Mouse (Mus musculus) hindbrain, embryonic 15.5 days (tissue): ENCODE data around the gene Tmub1. TPM values are rescaled to one million over a fixed set of nuclear protein-coding genes. Genes with fewer than 3 reads are reported as not detected.

ENCODE experiments used
- ATAC-seq: fragments of 200-750 bp; cut with Nextera tagmentation; 2 replicates; pipeline ENCODE4 v1.8.0; 2017; ENCODE audit warnings: low read depth, moderate number of reproducible peaks, moderate TSS enrichment; ENCODE audit not compliant: low FRiP score
- H3K27ac ChIP-seq: fragments of 300-500 bp; sonication (generic); replicated peaks from 2 replicates; pipeline ENCODE4 v1.5.1; 2015; ENCODE audit warnings: mild to moderate bottlenecking, inconsistent platforms
- H3K27me3 ChIP-seq: fragments of 300-500 bp; sonication (generic); 2 replicates; pipeline ENCODE4 v1.6.1; 2015; ENCODE audit warnings: control low read depth, inconsistent platforms
- H3K36me3 ChIP-seq: fragments of 300-500 bp; sonication (generic); 2 replicates; pipeline ENCODE4 v1.6.1; 2015; ENCODE audit warnings: control low read depth, inconsistent platforms
- H3K4me1 ChIP-seq: fragments of 300-500 bp; sonication (generic); replicated peaks from 2 replicates; pipeline ENCODE4 v1.6.1; 2015; ENCODE audit warnings: control low read depth, inconsistent platforms
- H3K4me2 ChIP-seq: fragments of 300-500 bp; sonication (generic); 2 replicates; pipeline ENCODE4 v1.6.1; 2015; ENCODE audit warnings: moderate library complexity, mild to moderate bottlenecking, inconsistent platforms
- H3K4me3 ChIP-seq: fragments of 300-500 bp; sonication (generic); 2 replicates; pipeline ENCODE4 v1.5.1; 2015; ENCODE audit warnings: mild to moderate bottlenecking, inconsistent platforms
- H3K9ac ChIP-seq: fragments of 300-500 bp; sonication (generic); 2 replicates; pipeline ENCODE4 v1.6.1; 2015; ENCODE audit warnings: inconsistent platforms
- H3K9me3 ChIP-seq: fragments of 300-500 bp; sonication (generic); 2 replicates; pipeline ENCODE4 v1.6.1; 2016; ENCODE audit warnings: control low read depth, inconsistent platforms
- WGBS: fragments of 180-500 bp; shearing (Covaris S2); methylation state at CpG from one replicate; pipeline ENCODE4 v1.1.7; 2015; 5-methylcytosine and 5-hydroxymethylcytosine counted together
- polyA plus RNA-seq: library from polyadenylated mRNA; unstranded; fragments of >200 nt; fragmentation: Nextera tagmentation; extraction: Ambion mirVana; gene quantifications from 2 replicates; pipeline ENCODE4 v1.2.1, GENCODE M21; 2015

The Tmub1 gene
- polyA plus RNA-seq = 55.1 and 64.2 TPM in 2 replicates

DNA sequence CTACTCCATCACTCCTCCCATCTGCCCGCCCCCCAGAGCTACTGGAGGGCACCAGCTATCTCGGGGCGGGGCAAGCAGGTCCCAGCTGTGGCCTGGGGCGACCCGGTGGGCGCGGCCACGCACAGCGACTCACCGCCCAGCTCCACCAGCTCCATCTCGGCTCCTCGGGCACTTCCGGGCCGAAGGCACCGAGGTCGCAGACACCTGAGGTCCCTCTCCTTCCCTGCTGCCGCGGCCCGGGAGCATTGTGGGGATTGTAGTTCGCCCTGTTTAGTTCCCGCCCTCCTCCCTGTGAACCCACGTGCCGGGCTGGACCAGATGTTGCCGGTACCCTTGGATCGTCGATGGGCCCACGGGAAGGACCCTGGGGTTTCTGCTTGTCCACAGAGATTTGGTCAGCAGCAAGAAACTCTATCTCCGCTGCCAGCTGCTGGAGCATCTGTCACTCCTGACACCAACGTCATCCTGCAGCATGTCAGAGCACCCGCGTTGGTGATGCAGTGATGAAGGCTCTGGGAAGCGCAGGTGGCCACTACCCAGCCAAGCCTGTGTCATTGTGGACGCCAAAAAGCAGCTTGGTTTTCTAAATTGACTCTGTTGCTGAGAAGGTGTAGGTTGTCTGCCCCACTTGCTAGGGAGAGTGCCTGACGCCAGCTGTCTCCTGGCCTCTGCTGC, at the start of gene Tmub1:
Gene Tmub1 (minus strand): TSS at position 231 of the 675 bp plus-strand sequence.
- H3K4me2 ChIP-seq = peak within 1 kb of the TSS; percentile 86
- H3K27me3 ChIP-seq = no peaks in the 10 kb centered on the region
- H3K27ac ChIP-seq = peak within 1 kb of the TSS; percentile 62
- H3K36me3 ChIP-seq = 0 out of 2 replicates have a peak, but pooled peaks cover 8% of the 10 kb centered on the region
- no peaks in the 10 kb centered on the region for H3K9me3 ChIP-seq
- 2% methylated on average over 33 of the region's 34 CpGs for WGBS
- peak within 1 kb of the TSS; percentile 73 for H3K4me3 ChIP-seq
- H3K9ac ChIP-seq = peak within 1 kb of the TSS; percentile 77
- H3K4me1 ChIP-seq = peaks cover 46% of the 10 kb centered on the region
- peak; percentile 72 for ATAC-seq

DNA sequence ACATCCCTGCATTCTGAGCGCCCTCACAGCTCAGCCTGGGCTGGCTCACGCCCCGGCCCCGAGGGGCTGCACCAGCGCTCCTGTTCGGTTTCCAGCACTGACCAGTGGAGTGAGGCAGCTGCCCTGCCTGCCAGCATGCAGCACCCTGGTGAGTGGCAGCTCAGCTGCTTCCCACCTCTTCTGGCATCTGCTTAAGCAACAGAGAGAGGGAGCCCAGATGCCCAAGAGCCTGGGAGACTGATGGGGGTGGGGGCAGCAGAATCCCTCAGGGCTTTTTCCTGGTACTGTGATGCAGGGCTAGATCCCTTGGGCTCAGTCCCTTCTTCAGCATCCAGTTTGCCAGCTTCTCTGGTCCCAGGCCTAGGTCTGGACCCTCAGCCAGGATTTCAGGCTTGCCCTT, 49.1 kb upstream of the Tmub1 start:
- Histone ChIP-seq H3K27me3 (no peaks in the 10 kb centered on the region), H3K4me3 (no peak overlapping the region), H3K9ac (no peak overlapping the region), H3K4me2 (no peak overlapping the region), H3K9me3 (no peaks in the 10 kb centered on the region), H3K36me3 (peaks cover 49% of the 10 kb centered on the region), H3K27ac (0 out of 2 replicates have a peak overlapping the region, but pooled peaks have one; percentile 2), H3K4me1 (peaks cover 67% of the 10 kb centered on the region)
- ATAC-seq = no peak
- 50% methylated on average over 6 of the region's 6 CpGs for WGBS

DNA sequence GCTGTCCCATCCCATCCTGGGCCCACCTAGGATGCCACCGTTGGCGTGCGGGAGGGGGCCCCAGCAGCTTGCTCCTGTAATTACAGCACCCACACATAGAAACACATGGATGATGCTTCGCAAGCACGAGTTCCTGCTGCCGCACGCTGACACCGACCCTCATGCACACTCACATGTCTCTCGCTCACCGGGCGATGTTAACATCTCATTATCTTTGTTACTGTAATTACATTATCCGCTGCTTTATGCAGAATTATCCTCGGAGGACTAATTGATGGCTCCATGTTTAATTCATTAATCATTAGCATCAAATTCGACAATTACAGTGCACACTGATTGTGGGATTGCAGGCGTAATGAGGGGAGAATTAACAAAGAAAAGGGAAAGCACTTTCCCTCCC, 47.4 kb upstream of the Tmub1 start:
- WGBS = 44% methylated on average over 15 of the region's 15 CpGs
- Histone ChIP-seq H3K27ac (peak overlapping the region; percentile 20; the same call in 1 of the 2 replicates), H3K4me3 (no peak overlapping the region), H3K9me3 (no peaks in the 10 kb centered on the region), H3K4me1 (peaks cover 60% of the 10 kb centered on the region), H3K36me3 (peaks cover 48% of the 10 kb centered on the region), H3K9ac (no peak overlapping the region), H3K27me3 (no peaks in the 10 kb centered on the region), H3K4me2 (no peak overlapping the region)
- ATAC-seq = 0 out of 2 replicates have a peak, but pooled peaks have one; percentile 21

DNA sequence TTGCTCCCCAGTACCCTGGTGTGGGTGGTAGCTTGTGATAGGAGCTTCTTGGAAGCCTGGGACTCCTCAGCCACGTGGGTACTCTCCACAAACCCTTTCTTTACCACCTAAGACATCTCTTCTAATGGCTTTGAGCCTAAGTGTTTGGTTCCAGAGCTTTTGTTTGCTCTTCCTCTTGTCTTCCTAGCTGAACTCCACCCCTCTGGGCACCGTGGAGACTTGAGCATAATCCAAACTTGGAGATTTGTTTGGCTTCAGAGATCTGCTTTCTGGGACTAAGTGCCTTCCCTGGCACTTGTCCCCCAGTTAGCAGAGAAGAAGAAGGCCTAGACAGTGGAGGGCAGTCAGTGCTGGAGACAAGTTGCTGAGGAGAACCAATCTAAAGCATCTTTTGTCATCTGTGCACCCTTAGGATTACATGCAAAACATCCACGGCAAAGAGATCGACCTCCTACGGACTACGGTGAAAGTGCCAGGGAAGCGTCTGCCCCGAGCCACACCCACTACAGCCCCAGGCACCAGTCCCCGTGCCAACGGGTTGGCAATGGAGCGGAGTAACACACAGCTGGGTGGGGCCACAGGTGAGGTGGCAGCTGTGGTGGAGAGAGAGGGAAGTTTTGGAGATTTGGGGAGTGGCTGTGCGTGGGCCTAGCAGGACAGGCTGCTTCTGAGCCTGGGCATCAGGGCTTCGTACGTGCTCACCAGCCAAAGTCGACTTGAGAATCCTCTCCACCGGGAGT, 45.1 kb upstream of the Tmub1 start:
- ATAC-seq = no peak
- Histone ChIP-seq H3K27me3 (no peaks in the 10 kb centered on the region), H3K4me2 (no peak overlapping the region), H3K27ac (no peak overlapping the region), H3K4me3 (no peak overlapping the region), H3K36me3 (peaks cover 58% of the 10 kb centered on the region), H3K4me1 (peaks cover 48% of the 10 kb centered on the region), H3K9ac (no peak overlapping the region), H3K9me3 (no peaks in the 10 kb centered on the region)
- WGBS = 82% methylated on average over 16 of the region's 16 CpGs

DNA sequence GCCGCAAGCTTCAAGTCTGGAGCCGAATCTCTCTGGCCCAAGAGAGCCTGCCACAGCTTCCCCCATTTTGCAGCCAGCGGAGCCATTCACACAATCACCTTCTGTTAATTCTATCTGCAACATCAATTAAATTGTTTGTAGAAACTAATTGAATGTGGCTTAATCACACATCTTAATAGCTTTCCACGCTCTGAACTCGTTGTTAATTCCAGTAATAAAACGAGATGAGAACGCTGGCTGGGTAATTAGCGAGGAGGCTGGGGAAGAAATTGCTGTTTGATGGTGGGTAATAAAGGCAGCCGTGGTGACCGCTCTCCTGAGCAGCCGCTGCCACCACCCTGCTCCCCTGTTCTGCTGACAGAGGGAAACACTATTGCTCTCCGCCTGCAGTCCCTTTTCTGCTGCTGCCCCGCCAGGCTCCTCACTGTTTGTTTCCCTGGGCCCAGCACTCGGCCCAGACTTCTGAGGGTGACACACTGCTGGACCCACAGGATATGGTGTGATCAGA, 42.8 kb upstream of the Tmub1 start:
- no peak overlapping the region for H3K4me3 ChIP-seq
- no peaks in the 10 kb centered on the region for H3K9me3 ChIP-seq
- H3K36me3 ChIP-seq = peaks cover 62% of the 10 kb centered on the region
- no peak overlapping the region for H3K4me2 ChIP-seq
- peak overlapping the region; percentile 64 for H3K27ac ChIP-seq
- no peak overlapping the region for H3K9ac ChIP-seq
- 0 out of 2 replicates have a peak, but pooled peaks have one; percentile 13 for ATAC-seq
- no peaks in the 10 kb centered on the region for H3K27me3 ChIP-seq
- 54% methylated on average over 14 of the region's 14 CpGs for WGBS
- peaks cover 42% of the 10 kb centered on the region for H3K4me1 ChIP-seq

DNA sequence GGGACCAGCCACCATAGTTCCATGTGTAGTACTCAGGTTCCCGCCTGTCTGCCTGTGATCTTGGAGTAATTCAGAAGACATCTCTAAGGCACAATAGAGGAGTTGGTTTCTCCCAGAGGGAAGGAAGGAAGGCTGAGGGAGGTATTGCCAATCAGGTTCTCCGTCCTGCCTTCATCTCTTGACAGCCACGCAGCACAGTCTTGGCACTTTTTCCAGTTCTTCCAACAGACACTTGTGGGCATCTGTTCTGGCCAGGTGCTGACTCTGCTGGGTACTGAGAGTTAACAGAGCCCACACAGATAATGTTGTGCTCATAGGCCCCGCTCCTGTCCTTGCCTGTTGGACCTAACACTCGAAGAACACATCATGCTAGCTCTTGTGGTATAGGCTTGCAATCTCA, 39.1 kb upstream of the Tmub1 start:
- H3K9ac ChIP-seq = no peak overlapping the region
- H3K4me3 ChIP-seq = no peak overlapping the region
- H3K9me3 ChIP-seq = no peaks in the 10 kb centered on the region
- peaks cover 50% of the 10 kb centered on the region for H3K4me1 ChIP-seq
- 83% methylated on average over 5 of the region's 5 CpGs for WGBS
- no peaks in the 10 kb centered on the region for H3K27me3 ChIP-seq
- H3K36me3 ChIP-seq = peaks cover 43% of the 10 kb centered on the region
- no peak for ATAC-seq
- no peak overlapping the region for H3K4me2 ChIP-seq
- H3K27ac ChIP-seq = 0 out of 2 replicates have a peak overlapping the region, but pooled peaks have one; percentile 9

DNA sequence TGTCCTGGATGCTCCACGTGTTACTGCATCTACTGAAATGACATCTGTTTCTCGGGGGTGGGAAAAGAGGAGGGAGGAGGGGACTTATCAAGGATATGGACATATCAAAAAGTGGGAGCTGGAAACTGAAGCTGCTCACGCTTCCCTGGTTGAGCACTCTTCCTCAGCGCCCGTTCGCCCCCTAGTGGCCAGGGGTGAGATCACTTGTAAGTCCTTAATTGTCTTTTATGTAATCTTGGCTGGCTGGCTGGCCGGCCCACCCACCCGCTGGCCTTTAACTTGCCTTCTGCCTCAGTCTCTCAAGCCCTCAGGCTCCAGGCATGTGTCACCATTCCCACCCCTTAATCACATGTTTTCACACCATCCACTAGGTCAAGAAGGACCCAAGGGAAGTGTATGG, 38.4 kb upstream of the Tmub1 start:
- H3K4me1 ChIP-seq = peaks cover 56% of the 10 kb centered on the region
- H3K36me3 ChIP-seq = peaks cover 38% of the 10 kb centered on the region
- H3K27me3 ChIP-seq = no peaks in the 10 kb centered on the region
- whole genome bisulfite sequencing = 3% methylated on average over 8 of the region's 8 CpGs
- H3K4me3 ChIP-seq = no peak overlapping the region
- no peaks in the 10 kb centered on the region for H3K9me3 ChIP-seq
- H3K27ac ChIP-seq = peak overlapping the region; percentile 56; the same call in 1 of the 2 replicates
- H3K4me2 ChIP-seq = no peak overlapping the region
- no peak overlapping the region for H3K9ac ChIP-seq
- no peak for ATAC-seq

DNA sequence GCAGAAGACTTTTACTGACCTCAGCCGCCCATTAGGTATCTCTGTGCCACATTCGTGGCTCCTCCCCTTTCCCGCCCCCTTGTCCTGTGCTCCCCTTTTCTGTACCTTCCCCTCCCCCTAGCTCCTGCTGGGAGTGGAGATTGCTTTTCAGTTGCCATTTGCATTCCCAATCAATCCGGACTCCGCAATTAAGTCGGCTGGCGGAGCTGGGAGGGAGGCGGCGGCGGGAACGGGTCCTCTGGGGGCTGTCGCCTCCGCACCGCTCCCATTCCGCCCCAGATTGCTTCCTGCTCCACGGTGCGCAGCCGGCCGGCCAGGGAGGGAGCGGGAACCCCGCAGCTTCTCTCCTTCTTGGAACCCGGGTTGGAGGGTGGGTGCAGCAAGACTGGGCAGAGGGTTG, 37.3 kb upstream of the Tmub1 start:
- no peak overlapping the region for H3K4me3 ChIP-seq
- 0 out of 2 replicates have a peak, but pooled peaks have one; percentile 7 for ATAC-seq
- H3K27me3 ChIP-seq = no peaks in the 10 kb centered on the region
- H3K9me3 ChIP-seq = no peaks in the 10 kb centered on the region
- WGBS = 16% methylated on average over 22 of the region's 22 CpGs
- H3K27ac ChIP-seq = peak overlapping the region; percentile 56
- peak overlapping the region; percentile 40 for H3K4me2 ChIP-seq
- 0 out of 2 replicates have a peak overlapping the region, but pooled peaks have one; percentile 11 for H3K9ac ChIP-seq
- peaks cover 48% of the 10 kb centered on the region for H3K4me1 ChIP-seq
- peaks cover 34% of the 10 kb centered on the region for H3K36me3 ChIP-seq

DNA sequence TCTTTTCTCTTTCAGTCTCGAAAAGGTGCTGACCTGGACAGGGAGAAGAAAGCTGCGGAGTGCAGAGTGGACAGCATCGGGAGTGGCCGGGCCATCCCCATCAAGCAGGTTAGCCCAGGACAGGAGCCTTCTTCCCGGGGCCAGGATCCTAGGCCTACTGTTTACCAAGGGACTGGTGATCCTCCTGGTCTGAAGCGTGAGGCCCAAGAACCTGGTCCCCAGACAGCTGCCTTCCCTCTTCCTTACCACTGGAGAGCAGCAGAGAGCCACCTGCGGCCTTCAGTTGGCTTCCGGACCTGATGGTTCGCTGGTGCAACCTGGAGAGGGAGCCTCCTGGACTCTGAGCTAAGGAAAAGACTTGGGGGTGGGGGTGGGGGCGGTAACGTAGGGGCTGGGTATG, 35.7 kb upstream of the Tmub1 start:
- H3K4me1 ChIP-seq = peaks cover 43% of the 10 kb centered on the region
- H3K36me3 ChIP-seq = peaks cover 33% of the 10 kb centered on the region
- H3K9me3 ChIP-seq = no peaks in the 10 kb centered on the region
- H3K27me3 ChIP-seq = no peaks in the 10 kb centered on the region
- H3K4me2 ChIP-seq = no peak overlapping the region
- no peak overlapping the region; the same call in 1 of the 2 replicates for H3K27ac ChIP-seq
- 19% methylated on average over 11 of the region's 11 CpGs for WGBS
- peak; percentile 17; the same call in 1 of the 2 replicates for ATAC-seq
- no peak overlapping the region for H3K9ac ChIP-seq
- H3K4me3 ChIP-seq = no peak overlapping the region

DNA sequence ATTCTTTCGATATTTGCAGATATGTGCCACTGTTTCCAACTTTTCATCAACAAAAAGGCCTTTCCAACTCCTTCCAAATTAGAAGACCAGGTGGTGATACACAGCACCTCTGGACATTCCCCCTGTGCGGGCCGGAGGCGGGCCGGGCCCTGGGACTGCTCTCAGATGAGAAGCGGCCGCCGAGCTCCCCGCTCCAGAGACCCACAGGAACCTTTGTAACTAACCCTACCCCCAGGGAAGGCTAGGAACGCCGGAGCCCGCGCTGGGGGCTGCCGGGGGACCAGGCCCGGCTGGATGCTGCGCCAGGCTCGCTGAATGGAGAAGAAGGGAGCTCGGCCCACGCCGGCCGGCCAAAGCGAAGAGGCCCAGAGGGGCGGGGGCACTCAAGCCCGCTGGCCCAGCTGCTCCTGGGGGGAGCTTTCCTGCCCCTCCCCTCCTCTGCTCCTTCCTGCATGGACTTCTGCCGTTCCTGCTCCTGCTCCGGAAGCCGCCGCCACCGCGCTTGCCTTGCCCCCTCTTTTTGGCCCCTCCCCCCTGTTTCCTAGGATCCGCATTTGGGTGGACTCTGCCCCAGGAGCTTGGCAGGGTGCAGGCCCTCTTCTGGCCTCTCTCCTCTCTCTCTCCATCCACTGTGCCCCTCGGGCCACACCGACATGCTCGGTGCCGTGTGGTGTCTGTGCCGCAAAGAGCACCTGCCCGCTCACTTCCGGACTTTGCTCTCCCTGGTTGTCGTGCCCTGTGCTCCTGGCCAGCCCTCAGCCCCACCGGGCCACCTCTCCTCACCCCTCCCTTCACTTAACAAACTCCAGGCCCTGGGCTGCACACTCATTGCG, 34.8 kb upstream of the Tmub1 start:
- WGBS = 44% methylated on average over 39 of the region's 41 CpGs
- H3K27ac ChIP-seq = no peak overlapping the region

DNA sequence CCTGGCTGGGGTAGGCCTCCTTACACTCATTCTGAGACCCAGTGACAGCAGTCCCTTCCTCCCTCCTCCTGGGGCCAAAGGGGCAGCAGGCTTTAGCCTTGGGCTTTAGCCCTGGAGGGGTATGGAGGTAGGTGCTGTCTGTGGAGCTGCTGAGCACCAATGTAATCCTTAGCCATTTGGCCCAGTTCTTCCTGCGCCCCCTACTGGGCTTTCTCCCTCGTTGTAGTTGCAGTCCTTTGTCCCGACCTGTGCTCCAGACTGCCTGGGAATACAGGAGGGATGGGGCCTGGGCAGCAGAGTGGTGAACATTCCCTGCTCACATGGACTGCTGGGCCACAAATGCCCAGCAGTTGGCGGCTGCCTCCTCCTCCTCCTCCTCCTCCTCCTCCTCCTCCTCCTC, 34.0 kb upstream of the Tmub1 start:
- H3K9me3 ChIP-seq = no peaks in the 10 kb centered on the region
- H3K4me3 ChIP-seq = no peak overlapping the region
- ATAC-seq = peak; percentile 4; the same call in 1 of the 2 replicates
- peaks cover 36% of the 10 kb centered on the region for H3K4me1 ChIP-seq
- no peak overlapping the region for H3K9ac ChIP-seq
- peaks cover 39% of the 10 kb centered on the region for H3K36me3 ChIP-seq
- no peaks in the 10 kb centered on the region for H3K27me3 ChIP-seq
- H3K27ac ChIP-seq = no peak overlapping the region
- no peak overlapping the region for H3K4me2 ChIP-seq
- 0% methylated on average over 3 of the region's 4 CpGs for WGBS

More for the DNA sequence above, 34.8 kb upstream of the Tmub1 start:
- Histone ChIP-seq H3K9ac (no peak overlapping the region), H3K4me2 (no peak overlapping the region), H3K27me3 (no peaks in the 10 kb centered on the region), H3K4me1 (peaks cover 40% of the 10 kb centered on the region), H3K4me3 (no peak overlapping the region), H3K36me3 (peaks cover 35% of the 10 kb centered on the region), H3K9me3 (no peaks in the 10 kb centered on the region)
- ATAC-seq = 0 out of 2 replicates have a peak, but pooled peaks have one; percentile 1
